Mouse (Mus musculus): ENCODE results near the gene Olfr1308. TPM values are rescaled to one million over a fixed set of nuclear protein-coding genes. Genes with fewer than 3 reads are reported as not detected.

Olfr1308 gene
- under 1 TPM in 1 of 2 experiments, not detected in 1; 0.11 TPM for polyA plus RNA-seq (2017; shearing (Covaris generic))

GRCm38 (mm10) chr2:111964844-111965243 lies at the start of gene Olfr1308:
TSS of gene Olfr1308 (minus strand) at chr2:111964944.

GRCm38 (mm10) chr2:112012608-112013007 lies 47.9 kb upstream of the Olfr1308 start, which contains the start of gene Olfr1310:
TSS of gene Olfr1310 (minus strand) at chr2:112012708.

GRCm38 (mm10) chr2:111990181-111990580 lies 25.4 kb upstream of the Olfr1308 start, which contains the start of gene Olfr1309:
TSS of gene Olfr1309 (minus strand) at chr2:111990281.

GRCm38 (mm10) chr2:111949340-111949739 lies 15.4 kb downstream of the Olfr1308 start, which contains the start of gene Olfr1307:
TSS of gene Olfr1307 (minus strand) at chr2:111949440.

GRCm38 (mm10) chr2:111916171-111916570 lies 48.6 kb downstream of the Olfr1308 start, which contains the start of gene Olfr1306:
TSS of gene Olfr1306 (minus strand) at chr2:111916271.

Other genes with a start within 250 kb of the Olfr1308 start
- not detected for gene Olfr1301, start 213.9 kb downstream of the Olfr1308 start, polyA plus RNA-seq (2017; shearing (Covaris generic))
- gene Olfr1302, start 187.5 kb downstream of the Olfr1308 start, polyA plus RNA-seq (2017; shearing (Covaris generic)): under 1 TPM in 1 of 2 experiments, not detected in 1; 0.34 TPM
- gene Olfr1303, start 144.6 kb downstream of the Olfr1308 start, polyA plus RNA-seq (2017; shearing (Covaris generic)): not detected
- not detected for gene Olfr1305, start 87.8 kb downstream of the Olfr1308 start, polyA plus RNA-seq (2017; shearing (Covaris generic))
- gene Olfr1306, start 48.7 kb downstream of the Olfr1308 start, polyA plus RNA-seq (2017; shearing (Covaris generic)): not detected
- gene Olfr1307, start 15.5 kb downstream of the Olfr1308 start, polyA plus RNA-seq (2017; shearing (Covaris generic)): under 1 TPM; 0.05 to 0.11 TPM
- not detected for gene Olfr1309, start 25.3 kb upstream of the Olfr1308 start, polyA plus RNA-seq (2017; shearing (Covaris generic))
- gene Olfr1310, start 47.8 kb upstream of the Olfr1308 start, polyA plus RNA-seq (2017; shearing (Covaris generic)): under 1 TPM; 0.04 to 0.05 TPM
- gene Olfr1311, start 59.5 kb upstream of the Olfr1308 start, polyA plus RNA-seq (2017; shearing (Covaris generic)): under 1 TPM in 1 of 2 experiments, not detected in 1; 0.09 TPM
- under 1 TPM in 1 of 2 experiments, not detected in 1; 0.10 TPM for gene Olfr1312, start 85.3 kb upstream of the Olfr1308 start, polyA plus RNA-seq (2017; shearing (Covaris generic))
- gene Olfr1313, start 112.9 kb upstream of the Olfr1308 start, polyA plus RNA-seq (2017; shearing (Covaris generic)): not detected
- gene Olfr1314, start 131.8 kb upstream of the Olfr1308 start, polyA plus RNA-seq (2017; shearing (Covaris generic)): not detected
- gene Olfr1315-ps1, start 150.5 kb upstream of the Olfr1308 start, polyA plus RNA-seq (2017; shearing (Covaris generic)): not detected
- not detected for gene Olfr1316, start 170.0 kb upstream of the Olfr1308 start, polyA plus RNA-seq (2017; shearing (Covaris generic))
- under 1 TPM in 1 of 2 experiments, not detected in 1; 0.07 TPM for gene Olfr1317, start 175.4 kb upstream of the Olfr1308 start, polyA plus RNA-seq (2017; shearing (Covaris generic))
- gene Olfr1318, start 189.3 kb upstream of the Olfr1308 start, polyA plus RNA-seq (2017; shearing (Covaris generic)): under 1 TPM in 1 of 2 experiments, not detected in 1; 0.05 TPM

All from activated CD4-positive, CD25-positive, alpha-beta regulatory T cell (primary cell).